Mouse (Mus musculus) yolk sac, embryonic 10.5 days (tissue): ENCODE measurements around the gene Mlxipl.

Experiments used
- DNase-seq: peaks from one replicate; pipeline ENCODE4 v3.0.0-alpha.2; 2017; ENCODE audit warnings: low spot score

The Mlxipl gene

GRCm38 (mm10) chr5:135148715-135149052 lies 59.0 kb downstream of the Mlxipl start:
- DNase-seq: no peak

- peak; percentile 100 for DNase-seq
These were observed 59.5 kb downstream of the Mlxipl start, which contains the start of gene Tbl2 for GRCm38 (mm10) chr5:135149053-135149819. Gene Tbl2 (plus strand): TSS chr5:135149657.

GRCm38 (mm10) chr5:135149820-135150178 lies 60.1 kb downstream of the Mlxipl start:
- no peak for DNase-seq

- no peak for DNase-seq
These were observed 66.8 kb downstream of the Mlxipl start for GRCm38 (mm10) chr5:135156496-135156895.

- DNase-seq: no peak
These were observed 71.5 kb downstream of the Mlxipl start for GRCm38 (mm10) chr5:135161221-135161620.

GRCm38 (mm10) chr5:135161650-135162049 lies 72.0 kb downstream of the Mlxipl start:
- DNase-seq: no peak

- no peak for DNase-seq
These were observed 72.7 kb downstream of the Mlxipl start for GRCm38 (mm10) chr5:135162361-135162760.

GRCm38 (mm10) chr5:135162821-135163220 lies 73.1 kb downstream of the Mlxipl start:
- DNase-seq: peak; percentile 34

GRCm38 (mm10) chr5:135166909-135167308 lies 77.2 kb downstream of the Mlxipl start:
- no peak for DNase-seq

GRCm38 (mm10) chr5:135167469-135167868 lies 77.8 kb downstream of the Mlxipl start:
- DNase-seq: no peak

GRCm38 (mm10) chr5:135168063-135169062 lies 78.7 kb downstream of the Mlxipl start, which contains the start of gene Bcl7b:
Gene Bcl7b (plus strand): TSS chr5:135168283.
- peak; percentile 97 for DNase-seq

GRCm38 (mm10) chr5:135169479-135169878 lies 79.8 kb downstream of the Mlxipl start:
- no peak for DNase-seq

GRCm38 (mm10) chr5:135171688-135172220 lies 82.1 kb downstream of the Mlxipl start:
- no peak for DNase-seq

GRCm38 (mm10) chr5:135172986-135173385 lies 83.3 kb downstream of the Mlxipl start:
- no peak for DNase-seq

GRCm38 (mm10) chr5:135175086-135175485 lies 85.4 kb downstream of the Mlxipl start:
- no peak for DNase-seq

- no peak for DNase-seq
These were observed 88.8 kb downstream of the Mlxipl start for GRCm38 (mm10) chr5:135178523-135178922.

GRCm38 (mm10) chr5:135178996-135179395 lies 89.3 kb downstream of the Mlxipl start:
- no peak for DNase-seq

GRCm38 (mm10) chr5:135179616-135180015 lies 89.9 kb downstream of the Mlxipl start:
- no peak for DNase-seq

GRCm38 (mm10) chr5:135180796-135181195 lies 91.1 kb downstream of the Mlxipl start:
- DNase-seq: no peak

- no peak for DNase-seq
These were observed 92.1 kb downstream of the Mlxipl start for GRCm38 (mm10) chr5:135181776-135182175.

GRCm38 (mm10) chr5:135183131-135183861 lies 93.6 kb downstream of the Mlxipl start:
- DNase-seq: peak; percentile 78

GRCm38 (mm10) chr5:135185016-135185415 lies 95.3 kb downstream of the Mlxipl start:
- no peak for DNase-seq
